Mouse (Mus musculus) lung, postnatal 0 days (tissue): ENCODE measurements around the gene Dapk2.

Experiments used
- CTCF ChIP-seq: IDR thresholded peaks from 2 replicates; pipeline ENCODE4 v1.5.1; 2016; ENCODE audit warnings: antibody characterized with exemption, mild to moderate bottlenecking
- EP300 ChIP-seq: IDR thresholded peaks from 2 replicates; pipeline ENCODE4 v1.6.1; 2016; ENCODE audit warnings: antibody characterized with exemption, mild to moderate bottlenecking, control low read depth

DNA sequence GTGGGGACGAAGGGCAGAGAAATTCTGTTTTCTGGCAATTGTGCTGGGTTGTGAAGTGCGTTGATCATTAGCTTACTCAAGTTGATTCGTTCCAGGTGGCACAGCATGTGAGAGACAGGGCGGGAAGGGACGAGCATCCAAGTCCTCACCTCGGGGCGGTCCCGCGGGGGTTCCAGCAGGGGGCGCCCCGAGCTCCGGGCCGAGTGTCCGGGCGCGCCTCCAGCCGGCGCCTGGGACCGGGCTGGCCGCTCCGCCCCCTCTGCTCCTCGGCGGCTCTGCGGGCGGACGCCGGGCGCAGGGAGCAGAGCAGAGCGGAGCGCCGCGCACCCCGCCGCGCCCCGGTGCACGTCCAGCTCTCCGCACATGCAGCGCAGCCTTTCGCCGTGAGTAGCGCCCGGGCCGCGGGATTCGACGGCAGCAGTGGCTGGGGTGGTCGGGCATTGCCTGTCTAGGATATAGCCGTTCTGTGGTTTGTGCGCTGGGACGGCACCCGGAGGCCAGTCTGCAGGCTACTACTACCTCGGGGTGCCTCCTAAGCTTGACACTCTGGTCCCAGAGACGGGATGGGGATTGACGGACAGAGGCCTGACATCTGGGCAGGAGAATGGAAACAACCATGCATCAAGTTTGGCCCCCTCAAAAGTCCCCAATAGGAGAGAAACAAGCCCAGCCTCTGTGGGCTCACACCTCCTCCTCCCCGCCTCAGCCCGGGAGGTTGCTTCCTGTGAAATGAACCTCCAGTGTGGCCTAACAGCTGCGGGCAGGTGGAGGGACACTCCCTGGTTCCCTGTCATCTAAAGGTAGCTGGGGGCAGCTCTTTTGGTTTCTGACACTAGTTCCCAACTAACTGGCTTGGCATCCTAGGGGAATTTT, at the start of gene Dapk2:
- TF ChIP-seq CTCF = peak; percentile 67
- TF ChIP-seq EP300 = no peak
